Mouse (Mus musculus): Measurements from ENCODE around the gene Celf5.
"Not testable (repeated sequence)": the region's sequence is repeated elsewhere in the genome, so short reads cannot be mapped to it uniquely, and the experiment has no call there.

The Celf5 gene

DNA sequence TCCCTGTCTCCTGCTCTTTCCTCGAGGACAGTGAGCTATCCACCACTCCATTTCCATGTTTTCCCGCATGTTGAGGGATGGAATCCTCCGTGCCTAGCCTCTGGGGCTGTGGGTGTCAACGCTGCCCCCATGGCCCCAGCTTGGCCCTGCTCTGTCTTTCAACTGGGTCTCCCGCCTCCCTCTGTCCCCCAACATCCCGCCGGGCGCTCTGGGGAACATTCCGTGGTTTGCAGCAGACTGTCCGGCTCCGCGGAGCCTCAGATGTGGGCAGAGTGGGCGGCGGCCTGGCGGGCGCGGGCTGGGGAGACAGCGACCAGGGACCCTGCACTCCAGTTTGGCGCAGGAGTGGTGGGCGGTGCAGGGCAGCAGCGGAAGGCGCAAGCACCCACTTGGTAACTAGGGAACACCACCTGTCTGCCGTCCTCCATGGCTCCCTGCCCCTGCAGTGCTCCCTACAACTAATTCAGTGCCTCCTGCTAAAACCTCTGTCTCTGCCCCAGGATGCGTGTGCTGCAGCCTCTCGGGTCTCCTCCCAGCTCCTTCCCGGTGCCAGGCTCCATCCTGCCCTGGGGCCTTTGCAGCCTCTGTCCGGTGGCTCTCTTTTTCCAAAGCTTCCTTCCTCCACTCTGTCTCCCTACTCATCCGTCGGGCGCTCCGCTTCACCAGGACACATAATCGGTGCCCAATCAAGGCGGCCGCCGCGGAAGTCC, 30.1 kb downstream of the Celf5 start:
- DNase-seq (ENCODE audit: low spot score in 2 of 2), result no peak

DNA sequence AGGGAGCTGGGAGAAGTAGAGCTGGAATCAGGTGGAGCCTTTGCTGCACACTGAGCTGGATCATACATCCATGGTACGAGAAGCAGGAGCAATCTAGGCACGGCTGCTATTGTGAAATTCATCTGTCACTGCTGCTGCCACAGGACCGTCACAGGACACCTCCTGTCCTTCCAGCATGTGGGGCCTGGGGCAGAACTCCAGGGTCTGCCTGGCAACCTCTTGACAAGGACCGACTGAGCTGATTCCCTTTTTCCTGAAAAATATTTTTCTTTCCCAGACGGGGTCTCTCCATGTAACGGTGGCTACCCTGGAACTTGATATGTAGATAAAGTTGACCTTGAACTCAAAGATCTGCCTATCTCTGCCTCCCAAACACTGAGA, 31.2 kb downstream of the Celf5 start:
- DNase-seq (ENCODE audit: low spot score in 2 of 2), result no peak

DNA sequence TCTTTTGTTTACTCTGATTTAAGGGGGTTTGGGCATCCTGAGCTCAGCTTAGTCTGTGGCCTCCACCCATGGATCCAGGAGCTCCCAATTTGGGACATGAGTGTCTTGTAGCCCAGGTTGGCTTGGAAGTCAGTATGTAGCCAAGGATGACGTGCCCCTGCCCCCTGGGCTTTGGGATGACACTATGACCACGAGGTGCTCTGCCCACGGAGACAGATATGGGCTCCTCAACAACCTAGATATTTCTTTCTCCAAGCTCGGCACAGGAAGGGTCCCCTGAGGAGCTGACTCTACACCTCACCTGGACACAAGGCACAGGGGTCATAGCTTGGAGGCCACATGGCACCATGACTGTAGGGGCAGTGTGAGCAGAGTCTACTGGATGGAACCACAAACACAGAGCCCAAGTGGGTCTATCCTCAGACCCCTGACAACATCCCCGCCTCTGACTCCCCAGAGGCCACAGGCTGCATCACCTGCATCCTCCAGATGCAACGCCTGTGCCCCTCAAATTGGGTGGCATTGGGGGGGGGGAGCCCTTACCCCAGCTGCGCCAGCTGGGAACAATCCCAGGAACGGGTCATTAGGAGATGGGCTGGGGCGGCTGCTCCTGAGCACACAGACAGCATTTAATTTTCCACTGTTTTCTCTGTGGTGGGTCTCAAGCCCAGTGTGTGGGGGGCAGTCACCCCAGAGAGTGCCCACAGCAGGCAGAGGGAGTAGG, 31.7 kb downstream of the Celf5 start:
- DNase-seq (ENCODE audit: low spot score in 2 of 2), result no peak

DNA sequence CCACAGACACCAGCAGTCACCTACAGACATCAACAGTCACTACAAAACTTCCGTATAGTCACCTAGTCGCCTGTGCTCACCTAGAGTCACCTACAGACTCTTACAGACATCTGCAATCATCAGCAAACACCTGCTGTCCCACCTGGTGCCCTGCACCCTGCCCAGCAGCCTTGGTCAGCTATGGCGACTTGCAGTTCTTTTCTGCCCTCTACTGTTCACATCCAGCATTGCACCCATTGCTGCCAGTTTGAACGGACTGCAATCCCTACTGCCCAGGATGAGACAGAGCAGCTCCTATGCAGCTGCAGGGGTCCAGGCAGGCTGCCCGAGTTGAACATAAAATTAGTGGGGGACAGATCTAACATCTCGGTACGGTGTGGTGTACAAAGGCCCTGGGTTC, 32.4 kb downstream of the Celf5 start:
- DNase-seq (ENCODE audit: low spot score in 2 of 2), result peak; percentile 54 to 81

DNA sequence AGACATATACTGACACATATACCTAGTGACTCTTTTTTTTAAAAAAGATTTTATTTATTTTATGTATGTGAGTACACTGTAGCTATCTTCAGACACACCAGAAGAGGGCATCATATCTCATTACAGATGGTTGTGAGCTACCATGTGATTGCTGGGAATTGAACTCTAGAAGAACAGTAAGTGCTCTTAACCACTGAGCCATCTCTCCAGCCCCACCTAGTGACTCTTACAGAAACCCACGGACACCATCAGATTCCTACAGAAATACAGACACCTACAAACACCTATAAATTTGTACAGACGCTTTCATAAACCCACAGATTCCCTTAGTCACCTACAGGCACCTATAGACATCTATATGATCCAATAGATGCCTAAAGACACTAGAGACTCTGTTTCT, 37.0 kb downstream of the Celf5 start:
- not testable (repeated sequence) for DNase-seq (ENCODE audit: low spot score in 2 of 2)

DNA sequence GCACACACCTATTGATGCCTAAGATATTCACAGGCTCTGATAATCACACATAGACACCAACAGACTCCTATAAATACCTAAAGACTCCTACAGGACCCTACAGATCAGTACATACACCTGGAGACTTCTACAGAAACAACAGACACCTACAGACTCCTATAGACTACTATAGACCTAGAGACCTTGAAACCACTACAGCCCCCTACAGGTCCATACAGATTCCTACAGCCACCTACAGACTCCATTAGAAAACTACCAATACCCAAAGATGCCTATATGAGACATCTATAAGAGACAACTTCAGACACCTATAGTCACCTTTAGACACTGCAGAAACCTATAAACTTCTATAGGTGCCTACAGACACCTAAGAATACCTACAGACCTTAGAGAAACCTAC, 41.5 kb downstream of the Celf5 start:
- no peak for DNase-seq (ENCODE audit: low spot score in 2 of 2)

DNA sequence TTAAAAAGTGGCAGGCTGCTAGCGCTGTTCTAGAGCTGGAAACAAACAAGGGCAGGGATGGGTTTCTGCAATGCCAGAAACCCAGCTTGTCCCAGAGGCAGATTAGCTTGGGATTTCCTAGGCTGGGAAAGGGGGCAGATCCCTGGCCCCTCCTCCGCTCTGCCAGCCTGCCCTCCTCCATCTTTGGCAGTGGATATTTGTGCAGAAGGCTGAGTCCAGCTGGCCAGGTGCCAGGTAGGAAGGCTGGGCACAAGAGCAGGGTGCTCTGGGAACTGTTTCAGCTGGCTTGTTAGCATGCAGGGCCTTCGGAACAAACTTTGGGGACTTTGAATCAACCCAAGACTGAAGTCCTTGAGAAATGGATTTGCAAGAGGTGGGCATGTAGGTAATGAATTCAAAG, 47.1 kb downstream of the Celf5 start:
- DNase-seq (ENCODE audit: low spot score in 2 of 2), result no peak

DNA sequence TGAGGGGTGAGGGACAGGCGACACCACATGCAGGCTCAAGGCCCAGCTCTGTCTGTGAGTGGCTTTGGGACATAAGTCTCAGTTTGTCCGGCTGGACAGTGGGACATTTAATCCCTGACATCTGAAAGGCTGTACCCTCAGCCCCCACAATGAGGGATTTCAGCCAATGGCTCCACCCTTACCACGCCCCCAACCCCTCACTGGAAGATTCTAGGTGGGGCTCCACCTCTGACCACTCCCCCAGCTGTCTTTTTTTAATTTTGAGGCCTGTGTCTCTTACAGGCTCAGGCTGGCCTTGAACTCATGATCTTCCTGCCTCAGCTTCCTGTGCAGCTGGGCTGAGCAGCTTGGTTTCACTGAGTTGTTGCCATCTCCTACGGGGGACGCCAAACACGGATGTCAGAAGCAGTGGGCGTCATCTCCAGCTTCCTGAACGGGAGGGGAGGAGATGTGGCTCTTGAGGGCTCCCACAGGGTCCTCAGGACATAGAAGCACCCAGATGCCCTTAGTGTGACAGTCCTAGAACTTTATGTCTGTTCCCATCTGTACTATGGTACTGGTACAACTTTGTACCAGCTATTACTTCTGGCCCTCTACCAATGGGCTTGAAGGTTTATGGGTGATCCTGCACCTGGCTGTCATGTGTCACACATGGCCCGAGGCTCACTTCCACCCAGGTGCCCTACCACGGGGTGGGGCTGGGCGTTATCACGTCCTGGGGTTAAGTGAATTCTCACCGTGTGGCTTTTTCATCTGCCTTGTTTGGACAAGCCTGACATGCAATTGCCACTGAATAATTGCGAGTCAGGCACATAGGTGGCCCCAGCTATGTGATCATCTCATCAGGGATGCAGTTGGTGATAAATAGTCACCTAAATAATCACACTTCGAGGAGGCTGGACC, 47.9 kb downstream of the Celf5 start:
- no peak for DNase-seq (ENCODE audit: low spot score in 2 of 2)

DNA sequence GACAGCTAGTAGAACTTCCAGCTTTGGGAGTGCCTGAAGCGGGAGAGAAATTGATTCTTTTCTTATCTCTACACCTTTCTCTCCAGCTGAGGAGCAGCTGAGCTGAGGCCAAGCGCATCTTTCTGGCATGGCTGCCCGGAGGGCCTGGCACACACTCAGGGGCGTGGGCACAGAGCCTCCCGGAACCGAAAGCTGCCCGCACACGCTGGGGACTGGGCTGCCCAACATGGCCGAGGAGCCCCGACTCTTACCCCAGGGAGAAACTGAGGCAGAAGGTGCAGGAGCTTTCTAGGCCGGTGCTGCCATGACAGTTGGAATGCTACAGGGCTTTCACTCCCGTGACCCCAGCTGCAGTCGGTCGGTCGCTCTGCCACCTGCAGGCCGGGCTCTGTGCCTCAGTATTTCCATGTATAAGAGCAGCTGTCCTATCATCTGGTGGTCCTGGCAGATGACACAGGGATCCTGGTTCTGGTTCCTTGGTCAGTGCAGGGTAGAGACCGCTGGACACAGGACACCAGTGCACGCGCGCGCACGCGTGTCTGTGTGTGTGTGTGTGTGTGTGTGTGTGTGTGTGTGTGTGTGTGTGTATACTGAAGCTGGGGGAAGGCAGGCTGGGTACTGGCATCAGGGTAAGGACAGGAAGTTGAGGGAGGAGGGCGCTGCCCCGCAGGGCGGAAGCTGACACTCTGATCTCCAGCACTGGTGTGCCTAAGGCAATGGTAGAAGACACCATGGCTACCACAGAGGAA, 48.8 kb downstream of the Celf5 start:
- peak; percentile 36 to 51 for DNase-seq (ENCODE audit: low spot score in 2 of 2)

DNA sequence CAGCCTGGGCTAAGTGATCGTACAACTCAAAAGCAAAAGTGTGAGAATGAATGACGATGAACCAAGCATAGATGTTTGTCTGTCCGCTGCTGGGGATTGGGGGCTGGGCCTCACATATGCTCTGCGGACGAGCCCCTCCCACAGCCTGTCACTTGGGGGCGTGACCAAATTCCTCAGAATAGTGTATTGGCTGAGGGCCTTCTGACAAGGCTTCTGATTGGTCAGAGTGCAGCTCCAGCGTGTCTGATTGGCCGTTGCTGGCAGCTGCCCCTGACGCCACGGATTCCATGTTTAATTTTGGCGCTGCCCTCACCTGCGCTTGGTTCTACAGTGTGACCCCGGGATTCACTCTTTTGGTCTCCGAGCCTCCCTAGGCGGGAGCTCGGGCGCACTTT, 49.6 kb downstream of the Celf5 start:
- DNase-seq (ENCODE audit: low spot score in 2 of 2), result peak; percentile 74 to 84

DNA sequence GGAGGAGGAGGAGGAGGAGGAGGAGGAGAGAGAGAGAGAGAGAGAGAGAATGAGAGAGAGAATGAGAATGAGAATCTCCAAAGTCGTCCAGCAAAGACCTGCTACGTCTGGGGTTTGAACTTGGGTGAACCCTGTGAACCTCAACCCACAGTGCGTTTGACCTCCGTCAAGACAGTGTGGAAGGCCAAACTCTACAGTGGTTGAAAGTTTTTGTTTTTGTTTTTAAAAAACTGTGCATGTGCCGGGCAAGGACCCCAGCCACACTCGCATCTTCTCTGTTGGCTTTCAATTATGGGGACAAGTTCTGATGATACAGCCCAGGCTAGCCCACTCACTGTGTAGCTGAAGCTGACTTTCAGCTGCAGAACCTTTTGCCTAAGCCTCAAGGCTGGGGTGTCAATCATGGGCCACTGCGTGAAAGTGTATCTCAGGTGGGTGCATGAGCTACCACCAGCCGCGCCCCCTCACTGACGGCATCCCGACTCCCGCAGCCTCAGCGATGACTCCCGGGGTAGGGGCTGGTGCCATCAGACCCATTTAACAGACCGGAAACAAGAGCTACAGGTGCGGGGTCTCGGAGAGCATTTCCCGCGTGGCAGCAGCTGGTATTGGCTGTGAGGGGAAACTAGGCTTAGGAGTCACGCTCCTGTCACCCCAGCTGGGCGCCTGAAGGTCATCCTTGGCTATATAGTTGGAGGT, 50.2 kb downstream of the Celf5 start:
- DNase-seq (ENCODE audit: low spot score in 2 of 2), result peak in 1 of 2 experiments; percentile 12

DNA sequence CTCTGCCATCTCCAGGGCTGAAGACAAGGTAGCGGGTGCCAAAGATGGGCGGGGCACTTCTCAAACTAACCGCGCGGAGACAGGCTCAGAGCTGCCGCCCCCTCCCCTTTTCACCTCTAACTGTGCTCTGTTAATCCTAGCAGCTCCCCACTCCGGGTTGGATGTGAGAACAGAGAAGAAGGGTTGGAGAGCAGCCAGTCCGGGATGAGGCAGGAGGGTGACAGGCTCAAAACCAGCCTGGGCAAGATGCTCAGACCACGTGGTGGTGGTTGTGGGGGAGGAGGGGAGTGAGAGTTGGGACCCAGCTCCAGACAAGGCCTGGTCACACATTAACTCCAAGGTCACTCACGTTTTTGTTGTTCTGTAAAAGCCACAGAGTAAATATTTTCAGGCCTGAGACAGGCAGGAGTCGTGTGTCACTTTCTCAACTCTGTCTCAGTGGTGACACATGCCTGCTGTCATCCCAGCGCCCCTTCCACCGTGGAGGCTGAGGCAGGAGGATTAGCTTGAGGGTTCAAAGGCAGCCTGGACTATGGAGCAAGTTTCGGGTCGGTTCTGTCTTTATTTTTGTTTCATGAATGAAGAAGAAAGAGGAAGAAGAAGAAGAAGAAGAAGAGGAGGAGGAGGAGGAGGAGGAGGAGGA, 50.9 kb downstream of the Celf5 start:
- peak in 1 of 2 experiments; percentile 6 for DNase-seq (ENCODE audit: low spot score in 2 of 2)

DNA sequence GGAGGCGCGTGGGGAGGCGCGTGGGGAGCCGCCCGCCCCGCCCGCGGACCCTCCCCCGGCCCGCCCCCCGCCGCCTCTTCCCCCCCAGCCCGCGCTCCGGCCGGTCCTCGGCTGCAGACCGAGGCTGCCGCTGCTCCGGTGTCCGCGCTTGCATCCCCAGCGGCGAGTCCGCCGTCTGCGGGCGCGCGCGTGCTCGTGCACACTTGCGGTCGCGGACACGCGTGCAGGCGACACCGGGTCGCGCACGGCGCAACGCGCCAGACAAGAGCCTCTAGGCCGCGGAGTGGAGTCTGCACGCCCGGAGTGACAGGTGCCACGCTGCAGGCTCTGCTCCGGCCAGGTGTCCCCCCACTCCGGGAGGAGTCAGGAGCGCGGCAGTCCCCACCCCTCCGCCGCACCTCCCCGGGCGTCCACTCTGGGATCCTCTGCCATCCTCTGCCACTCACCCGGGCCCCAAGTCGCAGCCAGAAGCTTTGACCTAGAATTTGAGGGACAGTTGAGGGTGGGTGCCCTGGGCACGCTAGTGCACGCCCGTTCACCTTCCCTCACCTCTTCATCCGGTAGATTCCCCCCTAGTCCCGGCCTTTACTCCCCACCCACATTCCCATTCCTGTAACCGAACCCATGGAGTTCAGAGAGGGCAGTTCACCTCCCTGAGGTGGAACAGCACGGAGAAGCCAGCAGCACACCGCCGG, 51.5 kb downstream of the Celf5 start:
- DNase-seq (ENCODE audit: low spot score in 2 of 2), result peak in 1 of 2 experiments; percentile 15

DNA sequence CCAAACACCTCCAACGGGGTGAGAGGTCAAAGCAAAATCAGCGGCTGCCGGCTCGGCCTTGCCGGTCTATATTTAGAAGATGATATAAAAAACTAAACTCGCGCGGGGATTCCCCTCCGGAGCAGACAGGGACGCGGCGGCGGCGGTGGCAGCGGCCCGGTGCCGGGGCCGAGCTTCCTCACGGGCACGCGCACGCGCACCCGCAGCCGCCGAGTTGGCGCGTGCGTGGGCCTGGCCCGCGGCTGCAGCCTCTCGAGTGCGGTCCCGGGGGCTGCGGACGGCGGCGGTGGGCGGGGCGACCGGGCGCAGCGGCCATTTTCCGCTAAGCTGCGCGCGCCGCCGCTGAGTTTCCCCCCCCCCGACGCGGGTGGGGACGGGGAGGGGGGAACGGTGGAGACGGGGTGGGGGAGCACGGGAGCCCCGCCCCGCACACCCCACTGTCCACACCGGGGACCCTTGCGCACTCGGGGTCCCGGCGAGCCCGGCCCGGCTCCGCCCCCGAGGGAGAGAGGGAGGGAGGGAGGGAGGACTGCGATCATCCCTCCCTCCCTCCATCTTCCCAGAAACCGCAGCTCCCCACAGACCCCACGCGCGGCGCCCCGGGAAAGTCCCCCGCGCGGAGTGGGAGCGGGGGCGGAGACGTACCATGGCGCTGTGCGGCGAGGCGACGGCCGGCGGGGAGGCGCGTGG, 52.2 kb downstream of the Celf5 start:
- DNase-seq (ENCODE audit: low spot score in 2 of 2), result peak; percentile 54 to 71

DNA sequence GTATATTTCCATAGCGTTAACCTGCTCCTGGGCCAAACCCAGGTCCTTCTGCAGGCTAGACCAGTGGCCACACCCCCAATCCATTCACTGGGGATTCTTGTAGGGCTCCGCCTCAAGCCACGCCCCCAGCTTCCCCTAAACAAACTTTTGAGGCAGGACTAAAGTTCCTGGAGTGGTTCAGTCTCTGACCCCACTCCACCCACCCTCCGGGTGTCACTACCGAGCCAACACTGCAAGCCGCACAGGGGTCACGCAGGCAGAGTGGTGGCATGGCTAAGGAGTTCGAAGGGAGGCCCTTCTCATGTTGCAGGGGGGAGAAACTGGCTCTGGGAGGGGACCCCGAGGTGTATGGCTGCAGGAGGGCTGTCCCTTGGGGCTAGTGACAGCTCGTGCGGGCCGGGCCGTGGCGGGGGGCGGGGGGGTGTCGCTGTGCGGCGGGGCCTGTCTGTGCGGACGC, 52.9 kb downstream of the Celf5 start:
- peak; percentile 67 to 73 for DNase-seq (ENCODE audit: low spot score in 2 of 2)

DNA sequence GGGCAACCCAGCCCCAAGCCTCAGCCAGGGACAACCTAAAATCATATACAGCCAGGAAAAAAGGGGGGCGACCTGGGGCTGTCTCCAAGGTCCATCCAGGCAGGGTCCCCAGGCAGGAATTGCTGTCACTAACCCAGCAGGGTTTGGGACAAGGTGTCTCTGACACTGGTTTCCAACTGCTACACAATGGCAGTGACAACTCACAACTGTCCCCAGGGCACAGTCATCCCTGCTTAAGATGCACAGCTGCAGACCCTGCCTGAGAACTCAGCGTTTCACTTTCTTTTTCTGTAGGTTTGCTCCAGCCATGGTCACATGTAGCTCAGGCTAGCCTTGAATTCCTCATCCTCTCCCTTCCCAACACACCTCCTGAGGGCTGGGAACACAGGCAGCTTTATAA, 53.4 kb downstream of the Celf5 start:
- no peak for DNase-seq (ENCODE audit: low spot score in 2 of 2)

DNA sequence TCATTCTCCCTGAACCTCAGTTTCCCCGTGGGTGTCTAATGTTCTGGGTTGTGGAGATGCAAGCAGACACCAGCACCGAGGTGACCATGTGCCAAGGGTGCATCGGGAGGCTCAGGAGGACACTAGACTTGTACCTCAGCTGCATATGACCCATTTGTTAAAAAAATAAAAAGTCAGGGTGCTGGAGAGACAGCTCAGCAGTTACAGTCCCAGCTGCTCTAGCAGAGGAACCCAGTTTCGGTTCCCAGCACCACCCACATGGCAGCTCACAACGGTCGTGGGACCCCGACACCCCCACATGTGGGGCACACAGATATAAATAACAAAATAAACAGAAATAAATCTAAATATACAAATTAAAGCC, 54.0 kb downstream of the Celf5 start:
- DNase-seq (ENCODE audit: low spot score in 2 of 2), result no peak

DNA sequence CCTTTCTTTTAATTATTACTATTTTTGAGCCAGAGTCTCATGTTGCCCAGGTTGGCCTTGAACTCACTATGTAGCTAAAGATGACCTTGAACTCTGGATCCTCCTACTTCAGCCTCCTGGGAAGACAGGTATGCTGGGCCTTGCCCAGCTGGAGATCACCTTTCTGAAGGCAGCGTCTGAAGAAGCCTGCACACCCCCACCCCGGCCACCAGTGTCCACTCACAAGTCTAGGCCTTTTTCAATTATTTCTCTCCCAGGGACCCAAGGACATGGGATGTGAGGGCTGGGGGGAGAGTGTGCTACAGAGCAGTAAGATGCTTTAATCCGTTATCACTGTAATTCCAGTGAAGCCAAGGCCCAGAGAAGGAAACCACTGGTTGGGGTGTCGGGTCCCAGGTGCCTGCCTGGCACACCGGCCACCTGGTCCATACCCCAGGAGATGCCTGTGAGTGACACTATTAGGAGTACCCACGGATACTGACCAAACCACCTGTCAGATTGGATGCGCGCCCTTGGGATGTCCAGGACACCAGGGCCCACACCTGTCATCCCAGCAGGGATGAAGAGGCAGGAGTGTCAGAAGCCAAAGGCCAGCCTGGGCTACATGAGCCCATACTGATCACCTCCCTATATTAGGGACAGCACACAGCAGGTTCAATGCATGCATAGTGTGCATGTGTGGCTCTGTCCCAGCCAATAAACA, 54.6 kb downstream of the Celf5 start:
- DNase-seq (ENCODE audit: low spot score in 2 of 2), result no peak

DNA sequence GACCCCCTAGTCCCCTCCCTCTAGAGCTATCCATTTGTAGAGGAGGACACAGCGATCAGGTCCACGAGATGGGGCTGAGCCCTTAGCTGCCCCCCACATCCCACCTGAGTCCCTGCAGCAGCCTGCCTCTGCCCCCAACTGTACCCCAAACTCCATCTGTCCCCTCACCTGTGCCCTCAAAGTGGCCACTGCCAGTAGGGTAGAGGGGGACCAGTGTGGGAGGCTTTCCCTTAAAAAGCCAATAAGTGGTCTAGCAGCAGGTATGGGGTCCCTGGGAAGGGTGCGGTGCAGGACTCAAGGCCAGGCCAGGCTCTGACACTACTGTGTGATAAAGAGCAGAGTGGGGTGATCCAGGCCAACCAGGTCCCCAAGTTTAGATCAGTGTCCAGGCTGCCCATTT, 55.2 kb downstream of the Celf5 start:
- DNase-seq (ENCODE audit: low spot score in 2 of 2), result no peak

Data from spleen, postnatal 14 days (tissue).